Mouse (Mus musculus) limb, embryonic 15.5 days (tissue): ENCODE results near the gene Mrpl49. TPM values are rescaled to one million over a fixed set of nuclear protein-coding genes. Genes with fewer than 3 reads are reported as not detected.

Source experiments
- microRNA-seq: library from miRNA; unstranded; fragments of <30 nt; microRNA quantifications from one replicate; pipeline ENCODE4, GENCODE M21; 2016
- polyA plus RNA-seq: library from polyadenylated mRNA; unstranded; fragments of >200 nt; fragmentation: Nextera tagmentation; extraction: Ambion mirVana; gene quantifications from 2 replicates; pipeline ENCODE4 v1.2.1, GENCODE M21; 2015

Gene Mrpl49
- polyA plus RNA-seq, 1 experiment from 2014 or later: 67.5 TPM

Small RNA genes lying within 50 kb of the gene (microRNA-seq; reads per million reads assigned to microRNA genes)
- gene Mir6988: 1.2 reads per million

Other genes with a start within 250 kb of the Mrpl49 start
- gene Frmd8, start 182.5 kb downstream of the Mrpl49 start, polyA plus RNA-seq: 28.4 and 31.3 TPM in 2 replicates
- 3.4 and 5.2 TPM in 2 replicates for gene Slc25a45, start 180.0 kb downstream of the Mrpl49 start, polyA plus RNA-seq
- gene Tigd3, start 163.6 kb downstream of the Mrpl49 start, polyA plus RNA-seq: 3.1 TPM in 2 replicates
- gene Dpf2, start 144.8 kb downstream of the Mrpl49 start, polyA plus RNA-seq: 117 and 125 TPM in 2 replicates
- gene Cdc42ep2, start 133.0 kb downstream of the Mrpl49 start, polyA plus RNA-seq: 9.2 and 12.6 TPM in 2 replicates
- 56.9 and 61.0 TPM in 2 replicates for gene Pola2, start 93.6 kb downstream of the Mrpl49 start, polyA plus RNA-seq
- not detected in 2 replicates for gene Slc22a20, start 71.6 kb downstream of the Mrpl49 start, polyA plus RNA-seq
- gene Capn1, start 41.9 kb downstream of the Mrpl49 start, polyA plus RNA-seq: 21.1 and 26.0 TPM in 2 replicates
- gene Syvn1, start 11.2 kb downstream of the Mrpl49 start, polyA plus RNA-seq: 34.1 and 34.5 TPM in 2 replicates
- gene Fau, start 59 bp upstream of the Mrpl49 start, polyA plus RNA-seq: 723 and 835 TPM in 2 replicates
- 33.0 and 33.6 TPM in 2 replicates for gene Znhit2, start 3.4 kb upstream of the Mrpl49 start, polyA plus RNA-seq
- 19.0 and 28.8 TPM in 2 replicates for gene Tm7sf2, start 10.6 kb upstream of the Mrpl49 start, polyA plus RNA-seq
- 64.4 and 72.6 TPM in 2 replicates for gene Vps51, start 19.4 kb upstream of the Mrpl49 start, polyA plus RNA-seq
- not detected in 2 replicates for gene Tmem262, start 22.2 kb upstream of the Mrpl49 start, polyA plus RNA-seq
- gene Gm28374, start 24.5 kb upstream of the Mrpl49 start, polyA plus RNA-seq: 1.8 and 1.9 TPM in 2 replicates
- 88.8 and 93.6 TPM in 2 replicates for gene Zfpl1, start 27.2 kb upstream of the Mrpl49 start, polyA plus RNA-seq
- 26.3 and 27.1 TPM in 2 replicates for gene Cdca5, start 27.2 kb upstream of the Mrpl49 start, polyA plus RNA-seq
- gene AC131692.1, start 36.6 kb upstream of the Mrpl49 start, polyA plus RNA-seq: 0.47 TPM in 1 of 2 replicates, not detected in the other
- gene Naaladl1, start 48.0 kb upstream of the Mrpl49 start, polyA plus RNA-seq: 0.22 and 0.28 TPM in 2 replicates
- 43.7 and 49.1 TPM in 2 replicates for gene Sac3d1, start 60.9 kb upstream of the Mrpl49 start, polyA plus RNA-seq
- 32.3 and 34.7 TPM in 2 replicates for gene Snx15, start 70.5 kb upstream of the Mrpl49 start, polyA plus RNA-seq
- 0.13 and 0.24 TPM in 2 replicates for gene Batf2, start 83.2 kb upstream of the Mrpl49 start, polyA plus RNA-seq
- 89.2 and 89.9 TPM in 2 replicates for gene Arl2, start 83.8 kb upstream of the Mrpl49 start, polyA plus RNA-seq
- gene Majin, start 126.6 kb upstream of the Mrpl49 start, polyA plus RNA-seq: 0.19 TPM in 1 of 2 replicates, not detected in the other
- gene Gpha2, start 168.6 kb upstream of the Mrpl49 start, polyA plus RNA-seq: 1.8 and 2.1 TPM in 2 replicates
- 26.1 and 30.0 TPM in 2 replicates for gene Ppp2r5b, start 178.1 kb upstream of the Mrpl49 start, polyA plus RNA-seq
- gene Atg2a, start 183.9 kb upstream of the Mrpl49 start, polyA plus RNA-seq: 8.6 and 9.0 TPM in 2 replicates
- gene Ehd1, start 218.9 kb upstream of the Mrpl49 start, polyA plus RNA-seq: 93.6 and 103 TPM in 2 replicates
- gene Cdc42bpg, start 248.7 kb upstream of the Mrpl49 start, polyA plus RNA-seq: 1.4 and 2.0 TPM in 2 replicates